In the genomic region with DNA sequence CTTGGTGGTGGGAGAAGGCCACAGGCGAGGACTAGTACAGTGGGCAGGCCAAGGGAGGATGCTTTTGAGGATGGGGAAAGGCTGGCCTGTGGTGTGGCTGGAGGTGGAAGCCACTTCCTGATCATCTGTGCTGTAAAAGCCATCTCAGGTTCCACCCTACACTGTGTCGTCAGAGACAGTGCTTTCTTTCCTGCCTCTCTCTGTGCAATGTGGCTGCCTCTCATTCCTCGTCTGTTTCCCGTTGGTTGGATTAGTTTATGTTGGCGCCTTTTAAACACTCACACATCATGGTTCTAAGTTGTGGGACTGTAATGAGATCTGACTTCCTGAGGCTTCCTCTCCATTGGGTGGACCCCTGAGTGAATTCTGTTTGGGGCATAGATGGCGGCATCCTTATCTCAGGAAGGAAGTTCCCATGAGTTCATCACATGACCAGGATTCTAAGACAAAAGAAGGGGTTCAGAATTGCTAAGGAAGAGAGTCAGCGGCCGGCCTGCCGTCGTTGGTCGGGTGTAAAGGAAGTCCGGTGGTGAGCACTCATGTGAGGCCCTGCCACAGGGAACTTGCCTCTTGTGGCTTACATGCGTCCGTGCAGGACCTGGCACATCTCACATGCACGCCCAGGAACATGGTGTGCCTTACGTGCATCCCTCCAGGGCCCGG, we compare ENCODE assay signal across 8 mouse cellular contexts.
DNase-seq lines count a peak whose midpoint lies in the region; ATAC-seq and TF ChIP-seq lines count a peak whose summit lies in the region.

No protein-coding gene starts in this region.

- no peaks in the 10 kb centered on the region for H3K36me3 ChIP-seq in liver, embryonic 15.5 days (replicated peaks)
- no peaks in the 10 kb centered on the region for H3K36me3 ChIP-seq in neural tube, embryonic 13.5 days

- H3K4me1 ChIP-seq in cortical plate, adult 2 months (ENCODE audit: control insufficient read depth, insufficient read depth, low read length): peaks cover 5% of the 10 kb centered on the region; the same call in 1 of the 2 replicates
- peaks cover 89% of the 10 kb centered on the region for H3K4me1 ChIP-seq in liver, embryonic 15.5 days (replicated peaks)
- peaks cover 81% of the 10 kb centered on the region for H3K4me1 ChIP-seq in neural tube, embryonic 13.5 days (replicated peaks)

- no peak overlapping the region for H3K9ac ChIP-seq in liver, embryonic 15.5 days
- no peak overlapping the region for H3K9ac ChIP-seq in neural tube, embryonic 13.5 days

- no peaks in the 10 kb centered on the region for H3K9me3 ChIP-seq in liver, embryonic 15.5 days (replicated peaks)
- H3K9me3 ChIP-seq in neural tube, embryonic 13.5 days: no peaks in the 10 kb centered on the region

- no peaks in the 10 kb centered on the region for H3K27me3 ChIP-seq in liver, embryonic 15.5 days
- no peaks in the 10 kb centered on the region for H3K27me3 ChIP-seq in neural tube, embryonic 13.5 days

- H3K4me2 ChIP-seq in liver, embryonic 15.5 days: peak overlapping the region; percentile 23
- no peak overlapping the region for H3K4me2 ChIP-seq in neural tube, embryonic 13.5 days

- 17% methylated on average over 17 of the region's 17 CpGs for WGBS in liver, embryonic 15.5 days (ENCODE audit: insufficient replicate concordance)
- 73% methylated on average over 17 of the region's 17 CpGs for WGBS in neural tube, embryonic 13.5 days

- DNase-seq in B cell, adult 2 months: peak; percentile 47 to 53
- DNase-seq in cerebellum, postnatal 10 days: no peak
- no peak for DNase-seq in layer of hippocampus, postnatal 25 days (ENCODE audit: extremely low spot score in 1 of 2, low spot score in 1 of 2)
- no peak for DNase-seq in cerebellum, postnatal 36 days

- TF ChIP-seq POLR2A in cortical plate, adult 2 months (IDR thresholded peaks at IDR 0.05; ENCODE audit: extremely low read depth, insufficient read depth, low read length): no peak

- peak; percentile 61 to 79 for ATAC-seq in hematopoietic stem cell, adult 5-6 weeks (replicated peaks in 1 of 2; ENCODE audit: insufficient read depth in 1 of 2, low FRiP score in 2 of 2, low TSS enrichment in 1 of 2, low read depth in 1 of 2, poor library complexity in 2 of 2, severe bottlenecking in 2 of 2)
- peak; percentile 57 for ATAC-seq in liver, embryonic 15.5 days (ENCODE audit: insufficient read depth)
- no peak for ATAC-seq in neural tube, embryonic 13.5 days (ENCODE audit: low read depth)

- 0 out of 2 replicates have a peak overlapping the region, but pooled peaks have one; percentile 38 for H3K27ac ChIP-seq in cortical plate, adult 2 months (ENCODE audit: insufficient read depth, low read length)
- peak overlapping the region; percentile 64 for H3K27ac ChIP-seq in liver, embryonic 15.5 days (replicated peaks)
- H3K27ac ChIP-seq in neural tube, embryonic 13.5 days (replicated peaks): peak overlapping the region; percentile 66

- TF ChIP-seq CTCF in cortical plate, adult 2 months (IDR thresholded peaks at IDR 0.05; ENCODE audit: extremely low read depth, insufficient read depth, low read length): no peak

- H3K4me3 ChIP-seq in cortical plate, adult 2 months (ENCODE audit: insufficient read depth, low read length): no peak overlapping the region
- no peak overlapping the region for H3K4me3 ChIP-seq in liver, embryonic 15.5 days (replicated peaks)
- no peak overlapping the region for H3K4me3 ChIP-seq in neural tube, embryonic 13.5 days

Comparison
In these comparisons a context has a peak if more than half of its experiments do, and no peak if none do; other contexts are left out.
1. DNase-seq: peak in B cell, adult 2 months (2 of 2); none in cerebellum, postnatal 10 days (0 of 2), layer of hippocampus, postnatal 25 days (0 of 2) and cerebellum, postnatal 36 days (0 of 2).
2. Peak in every context shown above with its lines, with median percentiles within 50 percentile points of each other: H3K27ac ChIP-seq.